Mouse (Mus musculus) retina, adult 2 months (tissue): ENCODE measurements around the gene Sbk2.
"Not testable (repeated sequence)": the region's sequence is repeated elsewhere in the genome, so short reads cannot be mapped to it uniquely, and the experiment has no call there.

Experiments
- DNase-seq: peaks from one replicate; pipeline ENCODE4 v3.0.0-alpha.2; 2012; ENCODE audit warnings: low read depth, low spot score

Sbk2 gene

DNA sequence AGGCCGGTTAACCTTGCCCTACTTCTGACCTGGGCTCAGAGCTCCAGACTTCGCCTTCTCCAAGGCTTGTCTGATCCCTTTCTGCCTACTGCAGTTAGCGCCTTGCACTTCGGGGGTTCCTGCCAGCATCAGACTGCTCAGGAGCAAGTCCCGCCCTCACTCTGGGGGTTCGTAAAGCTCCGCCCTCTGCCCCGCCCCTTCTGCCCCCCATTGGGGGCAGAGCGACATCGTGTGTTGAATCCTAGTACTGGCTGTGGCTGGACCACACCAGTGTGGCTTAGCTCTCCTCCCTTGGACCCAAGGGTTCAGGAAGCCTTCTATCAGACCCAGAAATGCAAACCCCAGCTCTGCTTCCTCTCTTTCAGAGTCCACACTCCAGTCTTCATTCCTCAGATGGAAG, at the start of gene Sbk2:
Sbk2 (minus strand) TSS at position 135 of the 400 bp plus-strand sequence.
- DNase-seq, result peak; percentile 71

- no peak for DNase-seq
Measured at GRCm38 (mm10) chr7:5012681-5013513, 48.7 kb upstream of the Sbk2 start.

DNA sequence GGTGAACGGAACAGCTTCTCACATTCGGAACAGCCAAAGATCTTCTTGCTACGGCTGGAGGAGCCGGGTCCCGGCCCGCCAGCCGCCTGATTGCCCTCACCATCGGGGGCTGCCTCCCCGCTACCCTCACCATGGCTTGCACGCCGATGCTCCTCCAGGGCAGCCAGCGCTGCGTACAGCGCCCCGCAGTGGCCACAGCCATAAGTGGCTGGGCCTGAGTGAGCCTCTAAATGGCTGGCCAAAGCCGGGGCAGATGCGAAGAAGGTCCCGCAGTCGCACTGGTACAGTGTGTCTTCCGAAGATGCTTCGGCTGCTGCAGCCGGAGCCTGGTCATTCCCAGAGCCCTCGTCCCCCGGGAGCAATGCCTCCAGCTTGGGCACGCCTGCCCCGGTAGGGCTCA, 44.0 kb upstream of the Sbk2 start:
- DNase-seq, result no peak

DNA sequence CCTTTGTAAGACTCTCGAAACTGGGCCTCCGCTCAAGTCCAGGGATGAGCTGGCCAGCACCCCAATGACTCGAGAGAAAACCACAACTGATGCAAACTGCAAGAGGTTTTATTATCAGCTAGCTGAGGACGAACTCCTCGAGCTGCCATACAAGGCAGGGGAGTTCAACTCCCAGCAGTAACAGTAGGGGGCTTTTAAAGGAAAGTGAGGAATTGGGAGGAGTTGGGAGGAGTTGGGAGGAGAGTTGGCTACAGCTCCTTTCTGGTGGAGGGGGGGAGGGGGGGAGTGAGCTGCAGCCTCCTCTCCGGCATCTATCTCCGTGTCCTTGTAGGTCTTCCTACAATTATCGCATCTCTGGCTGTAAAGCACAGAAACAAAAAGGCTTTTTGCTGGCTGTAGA, 38.7 kb upstream of the Sbk2 start:
- DNase-seq, result not testable (repeated sequence)

- no peak for DNase-seq
Measured at GRCm38 (mm10) chr7:4999876-5000275, 35.7 kb upstream of the Sbk2 start.

GRCm38 (mm10) chr7:4996934-4997333, 32.7 kb upstream of the Sbk2 start:
- DNase-seq, result no peak

- DNase-seq, result peak; percentile 88
Measured at GRCm38 (mm10) chr7:4996003-4996895, 32.0 kb upstream of the Sbk2 start, which contains the start of gene Zfp579. TSS of gene Zfp579 (minus strand) at chr7:4996158.

- DNase-seq, result no peak
Measured at GRCm38 (mm10) chr7:4995268-4996002, 31.2 kb upstream of the Sbk2 start.

DNA sequence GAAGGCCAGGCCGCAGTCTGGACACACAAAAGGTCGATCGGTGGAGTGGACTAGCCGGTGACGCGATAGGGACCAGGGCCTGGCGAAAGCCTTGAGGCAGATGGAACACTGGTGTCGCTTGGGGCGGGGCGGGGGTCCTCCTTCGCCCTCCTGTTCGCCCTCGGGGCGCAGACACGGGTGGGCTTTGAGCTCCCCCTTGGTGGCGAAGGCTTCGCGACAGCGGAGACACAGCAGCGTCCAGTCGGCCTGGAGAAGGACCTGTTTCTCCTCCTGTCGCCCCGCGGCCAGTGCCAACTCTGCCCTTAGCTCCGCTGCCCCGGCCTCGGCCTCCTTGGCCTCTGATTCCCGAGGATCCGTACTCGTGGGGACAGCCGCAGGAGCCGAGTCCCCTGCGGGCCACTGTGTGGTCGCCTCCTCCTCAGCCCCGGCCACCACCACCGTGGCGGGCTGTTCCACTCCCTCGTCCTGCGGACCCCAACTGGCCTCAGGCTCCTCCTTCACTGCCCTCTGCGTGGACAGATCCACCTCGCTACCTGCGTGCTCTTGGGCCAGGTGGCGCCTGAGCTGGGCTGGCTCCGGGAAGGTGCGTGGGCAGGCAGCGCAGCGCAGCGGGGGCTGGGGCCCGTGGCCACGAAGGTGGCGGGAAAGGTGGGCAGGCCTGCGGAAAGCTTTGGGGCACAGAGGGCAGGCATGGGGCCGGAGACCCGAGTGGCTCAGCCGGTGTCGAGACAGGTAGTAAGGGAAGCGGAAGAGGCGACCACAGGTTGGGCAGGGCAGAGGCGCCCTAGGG, 30.0 kb upstream of the Sbk2 start:
- no peak for DNase-seq

DNA sequence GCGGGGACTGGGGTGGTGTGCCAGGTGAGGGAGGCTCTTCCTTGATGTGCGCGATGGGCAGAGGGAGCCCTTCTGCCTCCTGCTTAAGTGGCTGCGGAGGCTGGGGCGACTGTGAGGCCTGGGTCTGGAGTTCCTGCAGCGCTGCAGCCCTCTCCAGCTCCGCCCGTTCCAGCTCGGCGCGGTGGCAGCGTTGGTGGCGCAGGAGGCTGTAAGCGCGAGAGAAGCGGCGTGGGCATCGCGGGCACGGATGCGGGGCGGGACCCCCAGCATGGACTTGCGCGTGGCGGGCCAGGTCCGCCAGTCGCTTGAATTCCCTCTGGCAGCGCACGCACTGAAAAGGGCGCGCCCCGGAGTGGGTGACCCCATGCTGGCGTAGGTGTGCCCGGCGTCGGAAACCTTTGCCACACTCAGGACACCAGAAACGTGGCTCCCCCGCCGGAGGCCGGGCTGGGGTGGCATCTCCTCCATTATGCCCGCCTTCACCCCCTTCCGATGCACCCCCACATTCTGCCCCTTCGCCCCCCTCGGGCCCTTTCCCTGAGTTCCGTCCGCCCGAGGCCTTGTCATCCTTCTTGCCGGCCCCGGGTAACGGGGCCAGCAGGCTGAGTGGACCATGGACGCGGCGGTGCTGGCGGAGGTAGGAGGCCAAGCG, 29.3 kb upstream of the Sbk2 start:
- DNase-seq, result no peak

DNA sequence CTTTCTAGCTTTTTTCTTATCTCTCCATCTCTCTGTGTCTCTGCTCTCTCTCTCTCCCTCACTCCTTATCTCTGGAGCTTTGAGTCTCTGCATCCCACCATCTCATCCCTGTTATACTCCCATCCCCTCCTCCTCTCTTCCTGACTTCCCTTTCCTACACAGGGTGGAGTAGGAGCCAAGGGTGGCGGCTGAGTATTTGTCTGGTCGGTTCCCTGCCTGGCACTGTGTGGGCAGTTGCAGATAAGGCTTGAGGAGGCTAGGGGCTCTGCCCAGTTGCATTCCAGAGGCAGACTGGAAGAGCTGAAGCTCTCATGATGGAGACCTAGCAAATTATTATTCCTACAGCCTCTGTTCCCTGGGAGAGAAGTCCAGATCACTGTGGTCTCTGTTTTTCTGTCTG, 24.0 kb upstream of the Sbk2 start:
- DNase-seq, result no peak

DNA sequence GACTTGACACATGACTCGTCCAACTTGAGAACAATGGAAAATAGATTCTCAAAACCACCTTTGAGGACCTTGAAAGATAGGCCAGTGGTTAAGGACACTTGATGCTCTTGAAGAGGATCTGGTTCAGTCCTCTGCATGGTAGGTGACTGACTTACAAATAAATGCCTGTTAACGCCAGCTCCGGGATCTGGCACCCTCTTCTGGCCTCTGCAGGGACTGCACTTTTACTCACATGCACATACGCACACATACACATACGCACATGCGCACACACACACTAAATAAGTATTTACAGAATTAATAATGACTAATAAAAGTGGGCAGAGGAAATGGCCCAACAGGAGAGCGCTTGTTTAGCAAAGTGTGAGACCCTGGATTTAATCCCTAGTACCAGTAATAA, 12.6 kb upstream of the Sbk2 start:
- no peak for DNase-seq

- no peak for DNase-seq
Measured at GRCm38 (mm10) chr7:4975455-4975854, 11.2 kb upstream of the Sbk2 start.

DNA sequence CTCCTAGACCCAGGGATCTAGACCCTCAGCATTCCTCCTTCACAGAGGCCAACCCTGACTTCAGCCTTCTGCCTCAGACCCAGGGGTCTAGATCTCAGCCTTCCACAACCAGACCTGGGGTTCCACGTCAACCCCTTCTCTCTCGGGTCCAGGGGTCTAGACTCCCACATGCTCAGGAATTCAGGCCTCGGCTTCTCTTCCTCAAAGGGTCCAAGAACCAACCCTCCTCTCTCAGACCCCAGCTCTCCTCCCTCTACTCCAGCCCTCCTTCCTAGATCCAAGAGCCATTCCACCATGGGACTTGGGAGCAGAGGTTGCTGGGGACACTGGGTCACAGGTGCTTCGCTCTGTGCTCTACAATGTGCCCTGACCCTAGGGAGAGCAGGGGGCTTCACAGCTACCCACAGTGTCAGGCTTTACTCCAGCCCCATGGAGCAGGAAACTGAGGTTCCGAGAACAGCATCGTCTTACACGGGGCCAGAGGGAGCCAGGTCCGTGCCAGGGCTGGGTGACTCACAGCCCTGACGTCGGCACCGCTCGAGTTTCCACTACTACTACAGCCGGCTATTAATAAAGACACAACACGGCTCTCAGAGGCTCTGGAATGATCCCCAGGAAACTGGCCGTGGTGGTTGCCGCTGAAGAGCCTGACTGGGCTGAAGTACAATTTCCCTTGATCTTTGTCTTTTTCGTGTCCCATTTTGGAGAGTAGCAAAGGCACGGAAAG, 8.3 kb upstream of the Sbk2 start:
- no peak for DNase-seq

GRCm38 (mm10) chr7:4971710-4972109, 7.5 kb upstream of the Sbk2 start:
- no peak for DNase-seq

DNA sequence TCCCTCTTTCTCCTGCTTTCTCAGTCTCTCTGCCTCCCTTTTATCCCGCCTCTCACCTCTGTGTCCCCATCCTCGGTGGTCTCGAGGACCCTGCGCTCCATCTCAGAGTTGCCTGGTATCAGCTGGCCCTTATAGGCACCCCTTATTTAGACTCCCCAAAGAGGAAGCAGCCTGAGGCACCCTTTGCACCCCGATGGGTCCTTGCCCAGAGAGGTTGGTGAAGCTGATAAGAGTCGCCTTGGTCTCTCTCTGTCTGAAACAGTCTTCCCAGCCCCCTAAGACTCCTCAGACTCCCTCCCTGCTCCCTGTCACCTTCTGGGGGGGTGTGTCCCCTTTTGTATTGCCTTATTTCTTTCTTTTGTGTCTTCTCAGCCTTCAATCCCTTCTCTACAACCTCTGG, 6.9 kb upstream of the Sbk2 start, which contains the start of gene Sbk3:
Sbk3 (minus strand) TSS at position 101 of the 400 bp plus-strand sequence.
- DNase-seq, result no peak

GRCm38 (mm10) chr7:4964988-4965387, 782 bp upstream of the Sbk2 start:
- no peak for DNase-seq

DNA sequence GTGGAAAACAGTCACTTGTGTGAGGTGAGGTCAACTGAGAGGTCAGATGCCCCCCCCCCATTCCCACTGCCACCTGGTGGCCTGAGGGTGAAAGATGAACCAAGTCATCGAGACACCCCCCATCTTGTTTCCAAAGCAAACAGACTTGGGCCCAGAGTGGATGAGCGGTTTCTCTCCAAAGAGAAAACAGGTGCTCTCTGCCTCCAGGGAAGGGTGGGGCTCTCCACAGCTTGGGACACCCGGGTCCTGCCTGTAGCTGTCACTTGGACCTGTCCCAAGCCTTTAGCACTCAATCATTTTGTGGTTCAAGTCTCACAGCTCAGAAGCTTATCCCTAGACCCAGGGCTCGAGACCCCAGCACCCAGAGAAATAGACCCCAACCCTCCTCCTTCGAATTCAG, 679 bp downstream of the Sbk2 start:
- no peak for DNase-seq

DNA sequence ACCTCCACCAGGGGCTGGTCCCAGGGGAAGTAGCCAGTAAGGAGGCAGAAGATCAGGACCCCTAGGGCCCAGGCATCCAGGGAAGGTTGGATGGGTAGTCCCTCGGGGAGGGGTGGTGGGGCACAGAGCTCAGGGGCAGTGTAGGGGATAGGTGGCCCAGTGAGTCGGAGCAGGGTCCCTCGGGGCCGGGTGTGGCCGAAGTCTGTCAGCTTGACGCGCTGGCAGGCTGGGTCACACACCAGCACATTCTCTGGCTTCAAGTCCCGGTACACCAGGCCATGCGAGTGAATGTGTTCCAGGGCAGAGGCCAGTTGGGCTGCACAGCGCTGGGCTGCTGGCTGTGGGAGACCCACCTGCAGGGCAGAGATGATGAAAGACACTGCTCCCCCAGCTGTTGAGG, 6.8 kb downstream of the Sbk2 start:
- DNase-seq, result no peak
